Mouse (Mus musculus): ENCODE measurements around the gene Arhgap44.

Arhgap44 gene

GRCm38 (mm10) chr11:64978720-64979488 is 183.9 kb downstream of the Arhgap44 start, which contains the start of gene Elac2:
Gene Elac2 (plus strand): TSS chr11:64979038.
- H3K4me3 ChIP-seq (replicated peaks; ENCODE audit: low read length) = peak within 1 kb of the TSS; percentile 97
- TF ChIP-seq POU5F1 (IDR thresholded peaks at IDR 0.05; ENCODE audit: borderline replicate concordance, low read length) (no peak), CTCF (conservative IDR thresholded peaks at IDR 0.05; ENCODE audit: low read length) (no peak), NANOG (IDR thresholded peaks at IDR 0.05; ENCODE audit: borderline replicate concordance, low read length) (no peak)

GRCm38 (mm10) chr11:64972418-64972817 is 190.3 kb downstream of the Arhgap44 start:
- Histone ChIP-seq H3K9me3 (ENCODE audit: low read length) (no peaks in the 10 kb centered on the region), H3K36me3 (ENCODE audit: insufficient read depth, low read length) (no peaks in the 10 kb centered on the region), H3K4me3 (replicated peaks; ENCODE audit: low read length) (no peak overlapping the region), H3K27me3 (ENCODE audit: insufficient read depth, low read length) (peaks cover 10% of the 10 kb centered on the region; the same call in 1 of the 2 replicates), H3K4me1 (replicated peaks; ENCODE audit: low read depth, low read length) (no peaks in the 10 kb centered on the region)
- TF ChIP-seq NANOG (IDR thresholded peaks at IDR 0.05; ENCODE audit: borderline replicate concordance, low read length) (no peak), POU5F1 (IDR thresholded peaks at IDR 0.05; ENCODE audit: borderline replicate concordance, low read length) (no peak), CTCF (conservative IDR thresholded peaks at IDR 0.05; ENCODE audit: low read length) (no peak)

More at GRCm38 (mm10) chr11:64978720-64979488, 183.9 kb downstream of the Arhgap44 start, which contains the start of gene Elac2:
- H3K9me3 ChIP-seq (ENCODE audit: low read length) = no peaks in the 10 kb centered on the region
- H3K36me3 ChIP-seq (ENCODE audit: insufficient read depth, low read length) = peaks cover 41% of the 10 kb centered on the region
- H3K27me3 ChIP-seq (ENCODE audit: insufficient read depth, low read length) = 0 out of 2 replicates have a peak, but pooled peaks cover 5% of the 10 kb centered on the region
- H3K4me1 ChIP-seq (replicated peaks; ENCODE audit: low read depth, low read length) = peaks cover 11% of the 10 kb centered on the region

- TF ChIP-seq POU5F1 (IDR thresholded peaks at IDR 0.05; ENCODE audit: borderline replicate concordance, low read length) = no peak
- no peak for TF ChIP-seq CTCF (conservative IDR thresholded peaks at IDR 0.05; ENCODE audit: low read length)
- no peak for TF ChIP-seq NANOG (IDR thresholded peaks at IDR 0.05; ENCODE audit: borderline replicate concordance, low read length)
- Histone ChIP-seq H3K27me3 (ENCODE audit: insufficient read depth, low read length) (peaks cover 10% of the 10 kb centered on the region), H3K4me1 (replicated peaks; ENCODE audit: low read depth, low read length) (no peaks in the 10 kb centered on the region), H3K9me3 (ENCODE audit: low read length) (no peaks in the 10 kb centered on the region), H3K4me3 (replicated peaks; ENCODE audit: low read length) (no peak overlapping the region), H3K36me3 (ENCODE audit: insufficient read depth, low read length) (no peaks in the 10 kb centered on the region)
These were observed 191.2 kb downstream of the Arhgap44 start for GRCm38 (mm10) chr11:64971471-64971988.

- TF ChIP-seq CTCF (conservative IDR thresholded peaks at IDR 0.05; ENCODE audit: low read length) = no peak
- no peak for TF ChIP-seq POU5F1 (IDR thresholded peaks at IDR 0.05; ENCODE audit: borderline replicate concordance, low read length)
- no peak for TF ChIP-seq NANOG (IDR thresholded peaks at IDR 0.05; ENCODE audit: borderline replicate concordance, low read length)
- no peaks in the 10 kb centered on the region for H3K9me3 ChIP-seq (ENCODE audit: low read length)
- no peaks in the 10 kb centered on the region for H3K4me1 ChIP-seq (replicated peaks; ENCODE audit: low read depth, low read length)
- peaks cover 5% of the 10 kb centered on the region for H3K27me3 ChIP-seq (ENCODE audit: insufficient read depth, low read length)
- H3K36me3 ChIP-seq (ENCODE audit: insufficient read depth, low read length) = no peaks in the 10 kb centered on the region
- H3K4me3 ChIP-seq (replicated peaks; ENCODE audit: low read length) = no peak overlapping the region
These were observed 193.8 kb downstream of the Arhgap44 start for GRCm38 (mm10) chr11:64968939-64969342.

- Histone ChIP-seq H3K9me3 (ENCODE audit: low read length) (no peaks in the 10 kb centered on the region), H3K36me3 (ENCODE audit: insufficient read depth, low read length) (no peaks in the 10 kb centered on the region), H3K4me1 (replicated peaks; ENCODE audit: low read depth, low read length) (no peaks in the 10 kb centered on the region), H3K4me3 (replicated peaks; ENCODE audit: low read length) (no peak overlapping the region), H3K27me3 (ENCODE audit: insufficient read depth, low read length) (peaks cover 5% of the 10 kb centered on the region)
- TF ChIP-seq NANOG (IDR thresholded peaks at IDR 0.05; ENCODE audit: borderline replicate concordance, low read length) (no peak), CTCF (conservative IDR thresholded peaks at IDR 0.05; ENCODE audit: low read length) (peak; percentile 58), POU5F1 (IDR thresholded peaks at IDR 0.05; ENCODE audit: borderline replicate concordance, low read length) (no peak)
These were observed 194.3 kb downstream of the Arhgap44 start for GRCm38 (mm10) chr11:64968507-64968906.

- H3K27me3 ChIP-seq (ENCODE audit: insufficient read depth, low read length) = peaks cover 5% of the 10 kb centered on the region; the same call in 1 of the 2 replicates
- H3K4me3 ChIP-seq (replicated peaks; ENCODE audit: low read length) = no peak overlapping the region
- no peaks in the 10 kb centered on the region for H3K36me3 ChIP-seq (ENCODE audit: insufficient read depth, low read length)
- H3K9me3 ChIP-seq (ENCODE audit: low read length) = no peaks in the 10 kb centered on the region
- TF ChIP-seq CTCF (conservative IDR thresholded peaks at IDR 0.05; ENCODE audit: low read length) (no peak), NANOG (IDR thresholded peaks at IDR 0.05; ENCODE audit: borderline replicate concordance, low read length) (no peak), POU5F1 (IDR thresholded peaks at IDR 0.05; ENCODE audit: borderline replicate concordance, low read length) (no peak)
- H3K4me1 ChIP-seq (replicated peaks; ENCODE audit: low read depth, low read length) = no peaks in the 10 kb centered on the region
These were observed 200.1 kb downstream of the Arhgap44 start for GRCm38 (mm10) chr11:64962629-64963028.

- TF ChIP-seq NANOG (IDR thresholded peaks at IDR 0.05; ENCODE audit: borderline replicate concordance, low read length) (no peak), CTCF (conservative IDR thresholded peaks at IDR 0.05; ENCODE audit: low read length) (no peak), POU5F1 (IDR thresholded peaks at IDR 0.05; ENCODE audit: borderline replicate concordance, low read length) (no peak)
- Histone ChIP-seq H3K36me3 (ENCODE audit: insufficient read depth, low read length) (no peaks in the 10 kb centered on the region), H3K27me3 (ENCODE audit: insufficient read depth, low read length) (peaks cover 23% of the 10 kb centered on the region; the same call in 1 of the 2 replicates)
These were observed 205.6 kb downstream of the Arhgap44 start for GRCm38 (mm10) chr11:64956962-64957729.

More at GRCm38 (mm10) chr11:64956962-64957729, 205.6 kb downstream of the Arhgap44 start:
- H3K9me3 ChIP-seq (ENCODE audit: low read length) = no peaks in the 10 kb centered on the region
- peaks cover 10% of the 10 kb centered on the region; the same call in 1 of the 2 replicates for H3K4me1 ChIP-seq (replicated peaks; ENCODE audit: low read depth, low read length)
- H3K4me3 ChIP-seq (replicated peaks; ENCODE audit: low read length) = no peak overlapping the region
